Mouse (Mus musculus) cortical plate, adult 2 months (tissue): ENCODE measurements around the gene Auts2.

ENCODE experiments used
- CTCF ChIP-seq: fragments of 200-500 bp; IDR thresholded peaks from 2 replicates; pipeline ENCODE4 v1.5.1; 2011; ENCODE audit warnings: mild to moderate bottlenecking, control low read depth, low read length; ENCODE audit not compliant: insufficient read depth; ENCODE audit errors: extremely low read depth
- POLR2A ChIP-seq: fragments of 200-500 bp; IDR thresholded peaks from 2 replicates; pipeline ENCODE4 v1.6.1; 2011; ENCODE audit warnings: mild to moderate bottlenecking, low read length, control low read depth; ENCODE audit not compliant: insufficient read depth; ENCODE audit errors: extremely low read depth

- TF ChIP-seq POLR2A (no peak), CTCF (no peak)
Observed at GRCm38 (mm10) chr5:132378977-132379376, 164.2 kb downstream of the Auts2 start.
